Mouse (Mus musculus) limb, embryonic 14.5 days (tissue): ENCODE measurements at regions not wholly inside any gene's neighbourhood (a gene's known extent, or its start where the extent isn't known, plus 50 kb on each side); places are given as distances from the start of the nearest gene placed in this dataset.

Source experiments
- ATAC-seq: fragments of 200-750 bp; cut with Nextera tagmentation; 2 replicates; pipeline ENCODE4 v1.8.0; 2017; ENCODE audit warnings: low read depth, moderate number of reproducible peaks, moderate TSS enrichment; ENCODE audit not compliant: low FRiP score
- DNase-seq: peaks from one replicate; pipeline ENCODE4 v3.0.0-alpha.2; 2015; ENCODE audit warnings: low spot score
- H3K27ac ChIP-seq: fragments of 300-500 bp; sonication (generic); replicated peaks from 2 replicates; pipeline ENCODE4 v1.5.1; 2014; ENCODE audit warnings: low read depth, mild to moderate bottlenecking, low read length, moderate library complexity, mixed read lengths
- H3K27me3 ChIP-seq: fragments of 300-500 bp; sonication (generic); 2 replicates; pipeline ENCODE4 v1.6.1; 2014; ENCODE audit warnings: low read length, mixed read lengths; ENCODE audit not compliant: control insufficient read depth, insufficient read depth
- H3K36me3 ChIP-seq: fragments of 300-500 bp; sonication (generic); 2 replicates; pipeline ENCODE4 v1.6.1; 2014; ENCODE audit warnings: mild to moderate bottlenecking, low read length, moderate library complexity, mixed read lengths; ENCODE audit not compliant: control insufficient read depth, insufficient read depth
- H3K4me1 ChIP-seq: fragments of 300-500 bp; sonication (generic); 2 replicates; pipeline ENCODE4 v1.6.1; 2014; ENCODE audit warnings: antibody characterized with exemption, low read length, mixed read lengths; ENCODE audit not compliant: control insufficient read depth, insufficient read depth
- H3K4me2 ChIP-seq: fragments of 300-500 bp; sonication (generic); replicated peaks from 2 replicates; pipeline ENCODE4 v1.6.1; 2014; ENCODE audit warnings: low read depth, mild to moderate bottlenecking, low read length, moderate library complexity; ENCODE audit not compliant: severe bottlenecking
- H3K4me3 ChIP-seq: fragments of 300-500 bp; sonication (generic); replicated peaks from 2 replicates; pipeline ENCODE4 v1.5.1; 2014; ENCODE audit warnings: low read length
- H3K9ac ChIP-seq: fragments of 300-500 bp; sonication (generic); 2 replicates; pipeline ENCODE4 v1.6.1; 2014; ENCODE audit warnings: mild to moderate bottlenecking, low read depth, low read length, moderate library complexity; ENCODE audit not compliant: severe bottlenecking
- H3K9me3 ChIP-seq: fragments of 300-500 bp; sonication (generic); 2 replicates; pipeline ENCODE4 v1.6.1; 2016; ENCODE audit warnings: low read length; ENCODE audit not compliant: control insufficient read depth
- POLR2A ChIP-seq: fragments of 200-500 bp; IDR thresholded peaks from 2 replicates; pipeline ENCODE4 v1.8.0; 2012; ENCODE audit warnings: inconsistent platforms, mild to moderate bottlenecking, moderate library complexity, borderline replicate concordance; ENCODE audit not compliant: insufficient read depth, insufficient read length; ENCODE audit errors: extremely low read depth
- WGBS: fragments of 180-500 bp; shearing (Covaris S2); extraction: QIAGEN DNeasy Blood & Tissue Kit; methylation state at CpG from one replicate; pipeline ENCODE4 v1.1.7; 2014; 5-methylcytosine and 5-hydroxymethylcytosine counted together

DNA sequence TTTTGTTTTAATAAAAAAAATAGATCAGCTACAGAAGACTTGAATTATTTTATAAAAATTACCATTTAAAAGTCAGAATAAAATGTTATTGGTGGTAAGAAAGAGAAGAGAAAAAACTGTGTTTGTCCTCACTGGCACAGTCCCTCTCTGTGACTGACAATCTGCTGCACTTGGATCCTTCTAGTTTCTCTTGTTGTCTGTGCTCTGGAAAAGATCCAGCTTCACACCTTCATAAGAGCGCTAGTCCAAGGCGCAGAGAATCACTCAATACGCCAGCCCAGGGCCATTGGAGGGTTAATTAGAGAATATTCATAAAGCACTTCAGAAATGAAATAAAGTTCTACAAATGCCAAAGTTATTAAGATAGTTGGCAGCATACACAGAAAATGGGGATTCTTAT, 153.8 kb downstream of the Lmbrd1 start:
- no peak for DNase-seq
- Histone ChIP-seq H3K4me3 (no peak overlapping the region), H3K4me2 (no peak overlapping the region), H3K27me3 (no peaks in the 10 kb centered on the region), H3K27ac (no peak overlapping the region), H3K36me3 (no peaks in the 10 kb centered on the region), H3K9ac (no peak overlapping the region), H3K9me3 (no peaks in the 10 kb centered on the region), H3K4me1 (no peaks in the 10 kb centered on the region)
- no peak for ATAC-seq
- TF ChIP-seq POLR2A, result no peak
- WGBS, result 86% methylated on average over 3 of the region's 3 CpGs

DNA sequence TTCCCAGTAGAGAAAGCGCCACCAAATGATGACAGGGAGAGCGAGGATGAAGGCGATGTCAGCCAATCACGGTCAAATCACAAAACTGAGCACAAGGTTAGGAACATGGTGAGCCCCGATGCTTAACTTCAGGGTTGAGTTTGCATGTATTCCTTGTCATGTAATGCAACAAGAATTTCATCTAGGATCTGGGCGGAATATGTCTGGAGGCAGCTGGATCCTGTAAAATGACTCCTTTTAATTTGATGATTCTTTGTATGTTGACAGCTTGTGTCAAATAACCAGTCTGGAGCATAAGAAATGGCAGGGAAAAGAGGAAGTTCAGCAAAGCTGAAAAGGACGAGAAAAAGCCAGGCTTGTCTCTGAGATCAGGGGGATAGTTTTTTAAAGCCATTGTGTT, 188.4 kb downstream of the Lmbrd1 start:
- H3K4me3 ChIP-seq, result no peak overlapping the region
- no peak overlapping the region for H3K27ac ChIP-seq
- DNase-seq, result no peak
- H3K36me3 ChIP-seq, result no peaks in the 10 kb centered on the region
- H3K9ac ChIP-seq, result no peak overlapping the region
- TF ChIP-seq POLR2A, result no peak
- H3K4me1 ChIP-seq, result no peaks in the 10 kb centered on the region
- 67% methylated on average over 7 of the region's 7 CpGs for WGBS
- no peak overlapping the region for H3K4me2 ChIP-seq
- ATAC-seq, result no peak
- H3K27me3 ChIP-seq, result no peaks in the 10 kb centered on the region
- H3K9me3 ChIP-seq, result no peaks in the 10 kb centered on the region

DNA sequence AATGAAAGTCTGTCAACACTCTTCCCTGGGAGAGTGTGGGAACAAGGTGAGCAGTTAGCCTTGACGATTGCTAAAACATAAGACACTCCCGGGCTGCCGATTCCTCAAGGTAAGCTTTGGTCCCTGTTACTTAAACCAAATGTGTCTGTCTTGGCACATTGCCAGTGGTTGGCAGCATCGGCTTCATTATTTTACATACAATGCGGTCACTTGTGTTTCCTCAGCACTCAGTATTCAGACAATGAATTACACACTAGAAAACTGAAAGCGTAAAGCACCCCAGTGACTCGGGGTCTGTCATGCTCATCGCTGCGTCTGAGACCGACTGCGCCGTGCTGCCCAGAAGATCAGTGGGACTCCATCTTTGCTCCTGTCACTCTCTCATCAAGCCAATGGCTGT, 191.3 kb downstream of the Lmbrd1 start:
- no peak for TF ChIP-seq POLR2A
- no peaks in the 10 kb centered on the region for H3K36me3 ChIP-seq
- H3K4me1 ChIP-seq, result no peaks in the 10 kb centered on the region
- DNase-seq, result no peak
- no peak overlapping the region for H3K9ac ChIP-seq
- ATAC-seq, result no peak
- no peaks in the 10 kb centered on the region for H3K9me3 ChIP-seq
- WGBS, result 80% methylated on average over 12 of the region's 12 CpGs
- no peak overlapping the region for H3K4me2 ChIP-seq
- no peak overlapping the region for H3K27ac ChIP-seq
- H3K4me3 ChIP-seq, result no peak overlapping the region
- no peaks in the 10 kb centered on the region for H3K27me3 ChIP-seq

DNA sequence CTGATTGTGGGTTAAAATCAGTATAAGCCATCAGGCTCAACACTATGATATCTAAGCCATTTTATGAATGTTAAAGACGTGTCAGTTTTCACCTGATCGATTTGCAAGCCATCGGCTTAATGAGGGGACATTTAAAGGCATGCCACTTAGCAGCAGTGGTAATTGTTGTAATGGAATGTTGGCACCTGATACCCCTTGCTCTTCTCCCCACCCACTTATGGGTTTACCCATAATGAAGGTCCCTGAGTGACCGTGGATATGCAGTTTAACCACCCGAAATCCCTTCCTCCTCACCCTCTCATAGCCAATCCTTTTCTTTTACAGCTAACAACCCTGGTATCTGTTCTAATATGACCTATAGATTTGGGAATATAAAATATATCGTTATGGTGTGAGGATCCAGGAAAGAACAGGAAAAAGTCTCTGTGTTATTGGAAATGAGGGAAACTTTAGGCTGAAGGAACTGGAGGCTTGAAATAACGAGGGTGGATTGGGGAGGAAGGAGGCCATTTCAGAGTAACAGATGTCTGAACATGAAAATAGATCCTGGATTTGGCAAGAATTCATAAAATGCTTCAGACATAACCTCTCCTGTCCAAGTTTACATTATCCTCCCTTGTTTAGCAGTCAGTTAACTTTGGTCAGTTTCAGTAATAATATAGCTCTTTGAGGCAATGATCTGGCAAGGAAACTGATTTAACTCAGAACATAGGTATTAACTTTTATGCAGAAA, 192.4 kb downstream of the Lmbrd1 start:
- Histone ChIP-seq H3K27me3 (no peaks in the 10 kb centered on the region), H3K4me2 (no peak overlapping the region), H3K27ac (no peak overlapping the region), H3K4me3 (no peak overlapping the region), H3K36me3 (no peaks in the 10 kb centered on the region), H3K9me3 (no peaks in the 10 kb centered on the region), H3K9ac (no peak overlapping the region), H3K4me1 (no peaks in the 10 kb centered on the region)
- 56% methylated on average over 7 of the region's 7 CpGs for WGBS
- no peak for TF ChIP-seq POLR2A
- DNase-seq (peak; percentile 28), ATAC-seq (no peak)

DNA sequence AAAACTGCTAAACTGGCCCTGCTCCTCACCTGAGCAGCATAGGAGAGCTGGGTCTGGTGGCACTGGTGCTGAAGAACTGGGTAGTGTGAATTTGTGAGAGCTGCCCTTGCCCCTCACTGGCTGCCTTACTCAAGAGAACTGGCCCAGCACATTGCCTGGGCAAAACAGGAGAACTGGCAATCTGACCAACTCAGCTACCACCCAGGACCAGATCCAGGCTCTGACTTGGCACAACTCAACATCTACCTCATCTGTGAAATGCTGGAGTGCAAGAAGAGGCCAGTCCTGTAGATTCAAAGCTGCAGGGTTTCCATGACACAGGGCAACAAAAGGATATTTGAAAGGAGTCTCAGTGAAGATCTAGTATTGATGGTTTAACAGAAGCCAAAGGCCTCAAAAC, 198.6 kb downstream of the Lmbrd1 start:
- ATAC-seq, result no peak
- TF ChIP-seq POLR2A, result no peak
- no peak for DNase-seq
- Histone ChIP-seq H3K27ac (no peak overlapping the region), H3K9me3 (no peaks in the 10 kb centered on the region), H3K4me2 (no peak overlapping the region), H3K27me3 (no peaks in the 10 kb centered on the region), H3K36me3 (no peaks in the 10 kb centered on the region), H3K9ac (no peak overlapping the region), H3K4me3 (no peak overlapping the region), H3K4me1 (no peaks in the 10 kb centered on the region)

DNA sequence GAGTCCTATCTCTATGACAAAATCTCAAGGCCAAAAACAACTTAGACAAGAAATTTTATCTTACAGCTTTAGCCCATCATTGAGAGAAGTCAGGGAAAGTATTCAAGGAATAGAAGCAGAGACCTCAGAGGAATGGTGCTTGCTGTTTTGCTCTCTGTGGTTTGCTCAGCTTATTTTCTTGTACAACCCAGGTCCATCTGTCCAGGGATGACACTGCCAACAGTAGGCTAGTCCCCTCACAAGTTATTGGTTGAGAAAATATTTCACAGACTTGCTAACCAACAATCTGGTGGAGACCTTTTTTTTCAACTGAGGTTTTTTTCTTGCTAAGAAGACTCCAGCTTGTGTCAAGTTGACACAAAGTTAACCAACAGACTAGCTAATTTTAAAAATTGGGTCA, 205.2 kb downstream of the Lmbrd1 start:
- Histone ChIP-seq H3K27ac (no peak overlapping the region), H3K4me3 (no peak overlapping the region), H3K27me3 (no peaks in the 10 kb centered on the region), H3K9me3 (no peaks in the 10 kb centered on the region), H3K4me2 (no peak overlapping the region), H3K4me1 (no peaks in the 10 kb centered on the region), H3K36me3 (no peaks in the 10 kb centered on the region), H3K9ac (no peak overlapping the region)
- no peak for ATAC-seq
- DNase-seq, result no peak
- no peak for TF ChIP-seq POLR2A
